Mouse (Mus musculus) c-Kit-positive CD71-positive TER-119-negative erythroid progenitor cells, embryonic 14.5 days (primary cell): Measurements from ENCODE around the gene March9.

ENCODE experiments used
- DNase-seq: peaks from one replicate; pipeline ENCODE4 v3.0.0-alpha.2; 2013; ENCODE audit warnings: low read depth

March9 gene

GRCm38 (mm10) chr10:127033301-127033741 is 26.7 kb downstream of the March9 start:
- no peak for DNase-seq

GRCm38 (mm10) chr10:127030336-127031296 is 29.4 kb downstream of the March9 start, which contains the start of gene Tsfm:
Tsfm (minus strand) TSS chr10:127030840.
- DNase-seq = peak; percentile 91

GRCm38 (mm10) chr10:127018422-127018821 is 41.6 kb downstream of the March9 start:
- no peak for DNase-seq

GRCm38 (mm10) chr10:127017071-127017470 is 42.9 kb downstream of the March9 start:
- no peak for DNase-seq

DNA sequence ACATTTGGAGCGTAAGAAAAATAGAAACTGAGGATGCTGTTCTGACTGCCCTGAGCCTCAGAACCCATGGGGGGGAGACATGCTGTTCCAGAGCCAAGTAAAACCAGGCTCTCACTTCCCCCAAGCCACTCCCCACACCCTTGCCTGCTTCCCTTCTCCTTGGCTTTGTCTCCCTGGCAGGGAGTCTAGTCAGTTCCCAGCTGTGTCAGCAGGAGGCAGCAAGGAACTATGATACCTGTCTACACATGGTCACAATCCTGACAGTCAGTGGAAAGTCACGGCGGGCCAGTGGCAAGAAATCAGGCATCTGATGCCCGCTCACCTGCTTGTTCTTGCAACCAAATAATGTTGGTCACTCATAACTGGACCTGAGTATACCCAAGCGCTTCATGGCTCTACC is 43.5 kb downstream of the March9 start:
- DNase-seq = no peak
